Mouse (Mus musculus) testis, postnatal 10 days (tissue): ENCODE measurements around the gene Tmcc2.
"Not testable (repeated sequence)": the region's sequence is repeated elsewhere in the genome, so short reads cannot be mapped to it uniquely, and the experiment has no call there.

Source experiments
- DNase-seq: peaks from one replicate; pipeline ENCODE4 v3.0.0; 2021; ENCODE audit warnings: low spot score

Tmcc2 gene

GRCm38 (mm10) chr1:132367692-132368506 is 23.2 kb downstream of the Tmcc2 start:
- DNase-seq: peak; percentile 86

GRCm38 (mm10) chr1:132366937-132367336 is 24.1 kb downstream of the Tmcc2 start:
- no peak for DNase-seq

- no peak for DNase-seq
Measured at GRCm38 (mm10) chr1:132366235-132366634, 24.8 kb downstream of the Tmcc2 start.

DNA sequence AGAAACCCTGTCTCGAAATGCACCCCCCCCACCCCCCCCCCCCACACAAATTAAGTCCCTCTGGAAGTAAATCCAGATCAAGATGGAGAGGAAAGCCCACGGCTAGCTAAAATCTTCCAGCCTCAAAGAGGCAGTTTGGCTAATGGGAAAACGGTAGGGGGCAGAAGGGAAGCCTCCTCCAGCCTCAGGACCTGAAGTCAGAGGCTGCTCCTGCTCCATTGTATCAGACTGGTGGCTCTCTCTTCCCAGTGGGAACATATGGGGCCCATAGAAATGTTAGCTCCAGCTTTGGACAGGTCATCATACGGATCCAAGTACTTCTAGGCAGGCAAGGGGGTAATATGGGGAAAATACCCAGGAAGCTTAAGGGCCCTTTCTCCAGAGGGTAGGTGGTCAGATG is 25.4 kb downstream of the Tmcc2 start:
- DNase-seq: no peak

DNA sequence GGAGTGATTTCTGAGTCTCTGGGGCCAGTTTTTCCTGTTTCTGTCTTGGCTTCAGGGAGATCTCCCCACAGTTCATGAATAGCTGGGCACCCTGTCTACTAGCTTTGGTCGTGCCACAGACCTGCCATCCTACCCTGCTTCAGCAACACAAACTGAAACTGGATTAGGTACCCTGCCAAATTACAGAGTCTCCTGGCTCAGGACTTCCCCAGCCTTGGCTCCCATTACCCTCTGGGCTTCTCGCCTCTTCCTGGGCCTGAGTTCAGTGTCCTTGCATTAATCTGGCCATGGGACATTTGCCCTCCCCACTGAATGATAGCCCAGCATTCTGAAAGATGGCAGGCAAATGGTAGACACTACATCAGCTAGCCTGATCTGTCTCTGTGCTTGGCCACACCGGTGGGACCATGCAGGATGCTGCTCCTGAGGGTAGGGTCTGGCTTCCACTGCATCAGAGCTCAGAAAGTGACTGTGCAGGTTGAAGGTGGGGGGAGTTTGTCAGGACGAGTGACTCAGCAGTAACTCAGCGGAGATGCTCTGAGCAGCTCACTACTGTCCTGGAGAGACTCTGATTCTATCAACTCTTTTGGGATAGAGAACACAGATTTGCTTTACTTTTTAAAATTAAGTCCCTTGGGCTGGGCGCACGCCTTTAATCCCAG is 26.1 kb downstream of the Tmcc2 start:
- no peak for DNase-seq

DNA sequence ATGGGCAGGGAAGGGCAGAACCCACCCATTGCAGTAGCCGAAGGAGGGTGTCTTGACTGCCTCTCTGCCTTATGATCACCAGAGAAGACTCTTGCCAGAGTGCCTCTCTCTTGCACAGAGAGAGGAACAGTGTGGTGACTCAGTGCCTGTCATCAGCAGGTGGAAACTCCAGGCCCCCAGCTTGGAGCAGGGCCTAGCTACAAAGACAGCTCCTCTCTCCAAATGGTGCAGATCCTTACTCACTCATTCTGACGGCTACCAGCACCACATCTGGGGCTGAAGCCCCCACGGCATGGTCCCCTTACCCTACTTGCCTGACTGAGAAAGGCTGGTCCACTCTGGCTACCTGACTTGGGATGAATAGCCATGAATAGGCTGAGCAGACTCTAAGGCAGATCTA is 26.7 kb downstream of the Tmcc2 start:
- DNase-seq: no peak

DNA sequence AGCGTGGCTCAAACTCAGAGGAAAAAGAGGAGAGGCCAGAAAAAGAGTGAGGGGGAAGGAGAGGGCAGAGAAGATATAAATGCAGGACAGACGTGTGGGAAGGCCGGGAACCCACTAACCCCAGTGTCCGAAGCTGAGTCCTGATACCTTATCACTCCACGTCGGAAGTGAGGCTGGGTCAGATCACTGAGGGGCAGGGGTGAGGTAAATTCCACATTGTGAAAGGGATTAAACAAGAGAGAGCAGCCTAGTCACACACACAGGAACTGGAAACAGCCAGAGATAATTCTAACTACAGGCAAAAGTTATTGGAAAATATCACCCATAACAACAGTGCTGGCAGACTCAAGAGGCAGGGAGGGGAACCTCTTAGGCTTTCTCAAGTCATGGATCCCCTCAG is 29.1 kb downstream of the Tmcc2 start:
- no peak for DNase-seq

DNA sequence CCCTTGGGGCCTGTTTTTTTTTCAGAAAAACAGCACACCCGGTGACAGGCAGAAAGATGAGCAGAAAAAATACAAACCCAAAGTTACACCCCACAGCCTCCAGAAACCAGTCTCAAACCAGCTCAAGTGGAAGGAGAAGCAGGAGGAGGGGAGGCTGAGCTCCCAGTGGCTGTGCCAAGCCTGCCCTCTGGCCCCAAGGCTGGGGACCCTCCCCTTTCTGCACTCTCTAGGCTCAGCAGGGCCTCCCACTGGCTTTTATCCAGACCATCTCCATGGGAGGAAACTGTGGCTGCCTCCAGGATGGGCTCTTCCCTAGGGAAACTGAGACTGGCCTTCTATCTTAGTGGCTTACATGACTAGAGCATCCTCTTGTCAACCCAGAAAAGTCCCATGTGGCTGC is 34.2 kb downstream of the Tmcc2 start:
- DNase-seq: no peak

DNA sequence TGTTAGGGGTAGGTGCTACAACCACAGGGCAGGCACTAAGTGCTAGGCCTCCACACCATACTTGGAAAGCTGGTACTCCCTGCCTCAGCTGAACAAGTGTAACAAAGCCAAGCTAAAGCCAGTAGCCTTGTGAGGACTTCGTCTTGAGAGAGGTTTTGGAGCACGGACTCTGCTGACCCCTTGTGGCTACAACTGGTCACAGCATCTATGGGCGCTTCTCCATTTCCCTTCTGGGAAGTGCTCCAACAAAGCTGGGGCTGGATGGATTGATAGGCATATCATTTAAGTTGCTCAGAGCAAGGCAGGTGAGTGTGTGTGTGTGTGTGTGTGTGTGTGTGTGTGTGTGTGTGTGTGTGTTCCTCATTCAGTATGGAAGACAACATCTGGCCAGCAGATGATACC is 35.2 kb downstream of the Tmcc2 start:
- DNase-seq: peak; percentile 87

- no peak for DNase-seq
Measured at GRCm38 (mm10) chr1:132355162-132355601, 35.9 kb downstream of the Tmcc2 start.

- DNase-seq: no peak
Measured at GRCm38 (mm10) chr1:132354234-132354633, 36.8 kb downstream of the Tmcc2 start.

DNA sequence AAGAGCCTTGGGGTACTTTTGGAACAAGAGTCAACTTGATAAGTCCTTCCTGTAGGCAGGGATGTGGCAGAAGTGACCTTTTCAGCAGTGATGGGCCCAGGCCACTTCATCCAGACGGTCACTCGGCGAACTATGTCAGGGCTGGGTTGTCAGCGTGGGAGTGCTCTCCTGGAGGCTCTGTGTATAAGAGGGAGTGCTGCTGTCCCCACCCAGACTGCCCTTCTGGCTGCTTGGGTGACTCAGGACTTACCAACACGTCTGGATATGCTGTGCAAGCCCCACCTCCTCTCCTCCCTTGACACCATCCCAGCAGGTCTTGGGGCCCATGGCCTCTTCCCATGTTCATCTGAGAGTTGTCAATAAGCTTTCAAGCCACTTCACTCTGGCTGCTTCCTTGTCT is 37.7 kb downstream of the Tmcc2 start:
- no peak for DNase-seq

DNA sequence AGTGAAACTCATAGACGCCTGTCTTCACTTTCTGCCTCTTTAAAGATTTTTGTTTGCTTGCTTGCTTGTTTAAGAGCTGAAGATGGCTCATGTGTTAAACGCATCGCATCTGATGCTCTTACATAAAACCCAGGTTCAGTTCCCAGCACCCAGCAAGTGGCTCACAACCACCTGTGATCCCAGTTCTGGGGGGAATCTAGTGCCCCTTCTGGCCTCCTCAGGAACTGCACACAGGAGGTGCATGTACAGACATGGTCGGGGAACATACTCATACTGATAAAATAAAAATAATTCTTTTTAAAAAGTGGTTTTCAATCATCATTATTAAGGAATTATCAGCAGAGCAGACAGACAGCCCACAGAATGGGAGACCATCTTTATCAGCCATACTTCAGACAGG is 40.0 kb downstream of the Tmcc2 start:
- DNase-seq: no peak

- DNase-seq: not testable (repeated sequence)
Measured at GRCm38 (mm10) chr1:132349601-132350000, 41.5 kb downstream of the Tmcc2 start.

DNA sequence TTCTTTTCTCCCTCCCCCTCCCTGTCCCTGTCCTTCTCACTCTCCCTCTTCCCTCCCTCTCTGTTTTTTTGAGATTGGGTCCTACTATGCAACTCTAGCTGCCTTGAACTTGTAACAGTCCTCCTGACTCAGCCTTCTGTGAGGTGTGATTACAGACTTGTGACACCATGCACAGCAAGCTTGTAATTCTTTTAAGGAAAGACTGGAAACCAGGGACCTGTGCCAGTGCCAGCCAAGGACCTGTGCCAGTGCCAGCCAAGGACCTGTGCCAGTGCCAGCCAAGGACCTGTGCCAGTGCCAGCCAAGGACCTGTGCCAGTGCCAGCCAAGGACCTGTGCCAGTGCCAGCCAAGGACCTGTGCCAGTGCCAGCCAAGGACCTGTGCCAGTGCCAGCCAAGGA is 42.0 kb downstream of the Tmcc2 start:
- not testable (repeated sequence) for DNase-seq

DNA sequence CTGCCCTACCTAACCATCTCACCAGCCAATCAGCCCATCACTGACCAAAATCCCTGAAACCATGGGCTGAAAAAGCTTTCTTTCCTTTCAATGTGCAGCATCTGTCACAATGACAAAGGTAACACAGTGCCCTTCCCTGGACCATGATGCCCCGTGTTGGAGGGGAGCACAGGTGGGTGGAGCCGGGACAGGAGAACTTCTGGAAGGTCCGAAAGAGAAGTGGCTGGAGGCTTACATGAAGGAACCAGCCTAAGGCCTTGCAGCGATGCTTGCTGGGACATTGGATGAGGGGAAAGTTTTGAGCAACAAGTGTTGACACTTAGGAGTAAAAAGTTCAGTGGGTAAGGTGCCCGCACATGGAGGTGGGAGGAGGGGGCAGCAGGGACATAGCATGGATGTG is 42.7 kb downstream of the Tmcc2 start:
- DNase-seq: no peak

- DNase-seq: no peak
Measured at GRCm38 (mm10) chr1:132346951-132347350, 44.1 kb downstream of the Tmcc2 start.

DNA sequence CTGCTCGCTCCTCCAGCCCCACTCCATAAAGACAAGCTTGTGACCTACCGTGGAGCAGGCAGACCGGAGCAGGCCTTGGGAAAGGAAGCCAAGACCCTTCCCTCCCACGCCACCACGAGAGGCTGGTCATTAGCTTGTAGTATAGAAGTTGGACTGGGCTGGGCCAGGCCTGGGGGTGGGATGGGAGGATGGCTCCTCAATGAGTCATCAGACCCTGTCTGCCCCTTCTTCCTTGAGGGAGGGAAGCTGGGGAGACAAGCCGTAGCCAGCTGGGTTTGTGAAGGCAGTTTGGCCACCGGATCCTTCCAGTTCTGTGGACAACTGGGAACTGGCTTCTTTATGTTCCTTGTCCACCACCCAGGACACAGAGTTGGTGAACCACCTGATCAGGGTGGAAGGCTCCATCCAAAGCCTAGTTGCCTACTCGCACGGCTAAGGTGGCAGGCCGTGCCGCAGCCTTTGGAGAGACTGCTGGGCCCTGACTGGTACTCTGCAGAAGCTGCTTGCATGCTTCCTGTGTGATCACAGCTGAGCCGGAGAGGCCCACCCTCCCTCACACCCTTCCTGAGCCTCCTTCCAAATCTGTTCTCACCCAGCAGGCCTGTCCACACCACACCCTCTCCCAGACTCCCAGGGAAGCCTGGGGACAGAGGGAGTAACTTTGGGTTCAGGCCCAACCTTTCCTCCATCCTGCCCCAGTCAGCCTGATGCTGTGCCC is 44.8 kb downstream of the Tmcc2 start:
- DNase-seq: no peak

- no peak for DNase-seq
Measured at GRCm38 (mm10) chr1:132345514-132345913, 45.6 kb downstream of the Tmcc2 start.

DNA sequence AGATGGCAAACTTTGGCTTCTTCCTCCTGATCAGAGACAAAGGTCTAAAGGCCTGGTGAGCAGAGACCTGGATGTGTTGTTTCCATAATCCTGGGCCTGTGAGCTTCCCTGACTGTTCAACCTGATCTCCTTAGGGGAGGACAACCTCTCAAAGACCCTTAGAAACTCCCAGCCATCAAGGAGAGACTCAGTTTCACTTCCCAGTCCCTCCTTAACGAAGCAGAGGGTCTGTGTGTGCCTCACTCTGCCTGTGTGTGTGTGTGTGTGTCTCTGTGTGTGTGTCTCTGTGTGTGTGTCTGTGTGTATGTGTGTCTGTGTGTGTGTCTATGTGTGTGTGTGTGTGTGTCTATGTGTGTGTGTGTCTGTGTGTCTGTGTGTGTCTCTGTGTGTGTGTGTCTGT is 47.4 kb downstream of the Tmcc2 start:
- no peak for DNase-seq

- DNase-seq: no peak
Measured at GRCm38 (mm10) chr1:132343191-132343590, 47.9 kb downstream of the Tmcc2 start.

DNA sequence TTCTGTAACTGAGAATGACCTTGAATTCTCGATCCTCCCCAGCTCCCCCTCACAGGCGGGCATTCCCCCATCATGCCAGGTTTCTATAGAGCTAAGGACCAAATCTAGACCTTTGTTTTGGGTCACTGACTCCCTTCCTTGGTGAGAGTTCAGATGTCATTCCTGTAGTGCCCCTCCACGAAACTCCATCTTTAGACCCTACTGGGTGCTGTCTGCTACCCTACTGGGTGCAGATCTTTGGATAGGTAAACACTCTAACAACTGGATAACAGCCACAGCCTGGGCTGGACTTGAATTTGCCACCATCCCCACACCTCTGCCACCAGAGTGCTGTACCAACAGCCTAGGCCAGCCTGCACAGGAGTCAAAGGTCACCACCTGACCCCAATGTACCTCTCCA is 48.6 kb downstream of the Tmcc2 start:
- no peak for DNase-seq
